Mouse (Mus musculus) bone marrow, adult 2 months (tissue): ENCODE results near the gene Ccdc187.

ENCODE experiments used
- CTCF ChIP-seq: fragments of 200-500 bp; IDR thresholded peaks from 2 replicates; pipeline ENCODE4 v1.5.1; 2011; ENCODE audit warnings: low read length, control low read depth; ENCODE audit not compliant: control insufficient read depth, insufficient read depth
- POLR2A ChIP-seq: fragments of 200-500 bp; IDR thresholded peaks from 2 replicates; pipeline ENCODE4 v1.6.1; 2011; ENCODE audit warnings: low read depth, mild to moderate bottlenecking, control low read depth, low read length, borderline replicate concordance; ENCODE audit not compliant: control insufficient read depth

GRCm38 (mm10) chr2:26237290-26237782, 57.0 kb downstream of the Ccdc187 start, which contains the start of gene Qsox2:
- TF ChIP-seq CTCF (no peak), POLR2A (peak; percentile 65; the same call in 1 of the 2 replicates)
